Mouse (Mus musculus): ENCODE results near the gene Slc25a11. TPM values are rescaled to one million over a fixed set of nuclear protein-coding genes. Genes with fewer than 3 reads are reported as not detected.
A peak's percentile ranks its signal among the peaks of the same experiment; 100 is the strongest.

Slc25a11 gene
- 138 TPM in 2 replicates for polyA plus RNA-seq (2016; fragmentation: Nextera tagmentation; extraction: Ambion mirVana)

DNA sequence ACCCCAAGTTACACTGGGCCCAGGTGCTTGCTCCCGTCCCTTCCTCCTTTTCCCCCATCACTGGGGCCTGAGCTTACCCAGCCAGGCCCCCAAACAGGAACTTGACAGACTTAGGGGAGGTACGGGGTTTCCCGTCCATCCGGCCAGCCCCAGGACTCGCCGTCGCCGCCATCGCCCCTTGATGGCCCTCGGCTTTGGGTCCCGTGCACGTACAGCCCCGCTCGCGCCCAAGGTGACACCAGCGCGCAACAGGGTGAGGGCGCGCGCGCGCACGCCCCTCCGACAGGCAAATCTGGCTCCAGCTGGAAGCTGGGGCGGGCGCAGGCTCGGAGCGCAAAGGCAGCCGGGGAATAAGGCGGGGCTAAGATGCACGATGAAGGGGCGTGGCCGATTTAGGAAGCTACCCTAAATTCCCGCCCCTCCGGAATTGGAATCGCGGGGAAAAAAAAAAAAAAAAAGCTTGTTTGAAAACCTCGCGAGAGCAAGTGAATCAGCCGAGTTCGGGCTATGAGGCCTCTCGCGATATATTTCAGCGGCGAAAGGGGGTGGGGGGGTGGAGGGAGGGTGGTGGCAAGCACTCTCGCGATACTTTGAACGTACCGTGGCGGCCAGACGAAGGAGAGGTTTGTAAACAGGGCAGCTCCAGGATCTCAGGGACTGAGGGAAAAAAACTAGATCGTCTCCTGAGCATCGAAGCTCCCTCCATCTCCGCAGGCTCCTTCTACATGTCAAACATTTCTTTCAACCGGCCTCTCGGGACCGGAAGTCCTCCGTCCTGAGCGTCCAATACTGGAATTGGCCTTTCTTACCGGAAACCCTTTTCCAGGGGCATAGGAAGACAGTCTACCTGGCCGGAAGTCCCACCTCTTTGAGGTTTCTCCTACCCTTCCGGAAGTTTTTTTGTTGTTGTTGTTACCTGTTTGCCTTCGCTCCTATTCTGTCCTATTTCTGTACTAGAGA lies at the start of gene Slc25a11, which contains the start of gene Rnf167:
TSS of gene Slc25a11 (minus strand) at position 789 of the 960 bp plus-strand sequence.
TSS of gene Rnf167 (plus strand) at position 545 of the 960 bp plus-strand sequence.
- no peaks in the 10 kb centered on the region for H3K27me3 ChIP-seq (ENCODE audit: poor library complexity, severe bottlenecking)
- H3K4me1 ChIP-seq = peaks cover 56% of the 10 kb centered on the region
- WGBS = under 1% methylated on average over 63 of the region's 63 CpGs
- H3K27ac ChIP-seq = peak within 1 kb of the TSS; percentile 95
- H3K4me3 ChIP-seq = peak within 1 kb of the TSS; percentile 84
- H3K36me3 ChIP-seq (replicated peaks) = peaks cover 72% of the 10 kb centered on the region
- DNase-seq (ENCODE audit: extremely low spot score, low spot score) = peak; percentile 97
- H3K9me3 ChIP-seq = no peaks in the 10 kb centered on the region

DNA sequence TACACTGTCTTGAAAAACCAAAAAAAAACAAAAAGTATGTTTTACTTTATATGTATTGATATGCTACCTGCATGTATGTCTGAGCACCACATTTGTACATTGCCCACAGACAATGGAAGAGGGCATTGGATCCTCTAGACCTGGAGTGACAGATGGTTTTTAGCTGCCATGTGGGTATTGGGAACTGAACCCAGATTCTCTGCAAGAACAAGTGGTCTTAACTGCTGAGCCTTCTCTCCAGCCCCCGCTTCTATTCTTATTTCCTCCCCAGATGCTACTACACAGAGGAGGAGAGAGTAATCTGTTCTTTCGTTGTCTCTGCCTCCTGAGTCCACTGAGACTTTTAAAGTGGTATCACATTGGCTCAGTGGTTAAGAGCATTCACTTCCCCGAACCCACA lies 46.2 kb upstream of the Slc25a11 start:
- WGBS = 72% methylated on average over 3 of the region's 3 CpGs
- Histone ChIP-seq H3K36me3 (replicated peaks) (no peaks in the 10 kb centered on the region), H3K27me3 (ENCODE audit: poor library complexity, severe bottlenecking) (no peaks in the 10 kb centered on the region; the same call in 1 of the 2 replicates), H3K4me3 (no peak overlapping the region), H3K4me1 (peaks cover 13% of the 10 kb centered on the region), H3K9me3 (no peaks in the 10 kb centered on the region), H3K27ac (no peak overlapping the region)
- DNase-seq (ENCODE audit: extremely low spot score, low spot score) = no peak

DNA sequence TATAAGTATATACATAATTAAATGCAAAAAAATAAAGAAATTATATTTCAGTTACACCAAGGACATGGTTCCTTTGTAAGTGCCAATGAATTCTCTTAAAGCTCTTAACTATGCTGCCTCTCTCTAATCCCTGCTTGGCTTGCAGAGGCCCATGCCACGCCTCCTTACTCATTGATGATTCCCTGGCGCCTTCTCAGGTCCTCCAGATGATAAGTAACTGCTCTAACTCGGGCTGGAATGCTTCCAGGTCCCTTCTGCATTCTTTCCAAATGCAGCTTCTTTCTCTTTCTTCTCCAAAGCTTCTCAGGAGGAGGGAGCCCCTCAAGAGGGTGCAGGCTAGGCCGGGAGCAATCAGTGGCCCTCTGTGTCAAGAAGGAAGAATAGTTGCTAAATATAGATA lies 42.3 kb upstream of the Slc25a11 start:
- no peak overlapping the region for H3K4me3 ChIP-seq
- 48% methylated on average over 4 of the region's 4 CpGs for WGBS

DNA sequence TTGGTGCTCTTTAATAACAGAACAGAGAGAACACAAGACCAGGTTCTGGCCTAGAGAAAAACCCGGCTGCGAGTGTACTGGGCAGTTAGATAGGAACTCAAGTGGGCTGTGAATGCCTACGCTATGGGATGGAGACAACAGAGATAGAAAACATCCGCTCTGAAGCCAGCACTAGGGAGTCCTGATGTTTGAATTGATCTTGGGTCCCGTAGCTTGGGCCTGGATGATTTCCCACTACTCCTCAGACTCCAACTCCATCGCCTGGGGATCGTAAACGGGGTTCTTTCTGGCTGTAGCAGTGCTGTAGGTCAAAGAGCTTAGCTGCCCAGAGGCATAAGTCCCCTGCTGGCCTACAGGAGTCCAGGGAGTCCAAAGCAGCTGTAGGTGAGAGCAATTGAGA lies 41.1 kb upstream of the Slc25a11 start:
- Histone ChIP-seq H3K27ac (peak overlapping the region; percentile 92), H3K4me3 (peak overlapping the region; percentile 92), H3K27me3 (ENCODE audit: poor library complexity, severe bottlenecking) (no peaks in the 10 kb centered on the region; the same call in 1 of the 2 replicates), H3K4me1 (peaks cover 38% of the 10 kb centered on the region), H3K36me3 (replicated peaks) (peaks cover 23% of the 10 kb centered on the region), H3K9me3 (no peaks in the 10 kb centered on the region)
- WGBS = 15% methylated on average over 8 of the region's 8 CpGs
- no peak for DNase-seq (ENCODE audit: extremely low spot score, low spot score)

More for the DNA sequence above, 42.3 kb upstream of the Slc25a11 start:
- no peaks in the 10 kb centered on the region; the same call in 1 of the 2 replicates for H3K27me3 ChIP-seq (ENCODE audit: poor library complexity, severe bottlenecking)
- H3K27ac ChIP-seq = no peak overlapping the region
- peaks cover 11% of the 10 kb centered on the region for H3K36me3 ChIP-seq (replicated peaks)
- H3K4me1 ChIP-seq = peaks cover 37% of the 10 kb centered on the region
- H3K9me3 ChIP-seq = no peaks in the 10 kb centered on the region
- no peak for DNase-seq (ENCODE audit: extremely low spot score, low spot score)

DNA sequence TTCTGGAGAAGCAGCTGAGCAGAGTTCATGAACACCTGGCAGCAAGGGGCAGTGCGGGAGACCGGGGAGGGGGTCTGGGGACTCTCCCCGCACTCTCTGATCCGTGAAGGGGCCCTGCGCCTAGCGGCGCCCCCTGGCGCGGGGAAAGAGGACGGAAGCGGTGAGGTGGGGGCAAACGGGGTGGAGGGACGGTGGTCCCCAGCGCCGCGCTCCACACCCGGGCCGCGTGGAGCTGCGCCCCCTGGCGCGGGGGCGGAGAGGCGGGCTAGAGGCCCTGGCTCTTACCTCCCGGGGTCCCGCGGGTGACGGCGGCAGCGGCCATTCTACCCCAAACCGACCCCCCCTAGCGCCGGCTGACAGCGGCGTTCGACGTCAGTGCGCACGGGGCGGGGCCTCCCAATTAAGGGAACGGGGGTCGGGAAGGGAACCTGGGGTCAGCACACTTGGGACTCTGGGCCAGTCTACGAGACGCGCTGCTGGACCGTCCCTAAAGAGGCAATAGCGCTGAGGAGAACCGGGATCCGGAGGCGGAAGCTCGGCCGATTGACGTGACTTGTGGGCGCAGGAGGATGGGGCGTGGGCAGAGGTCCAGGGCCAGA lies 40.4 kb upstream of the Slc25a11 start, which contains the start of gene Camta2:
TSS of gene Camta2 (minus strand) at position 505 of the 599 bp plus-strand sequence.
- Histone ChIP-seq H3K9me3 (no peaks in the 10 kb centered on the region), H3K27me3 (ENCODE audit: poor library complexity, severe bottlenecking) (no peaks in the 10 kb centered on the region; the same call in 1 of the 2 replicates), H3K27ac (peak within 1 kb of the TSS; percentile 92), H3K4me1 (peaks cover 44% of the 10 kb centered on the region), H3K4me3 (peak within 1 kb of the TSS; percentile 92), H3K36me3 (replicated peaks) (peaks cover 30% of the 10 kb centered on the region)
- under 1% methylated on average over 55 of the region's 55 CpGs for WGBS
- DNase-seq (ENCODE audit: extremely low spot score, low spot score) = peak; percentile 84

DNA sequence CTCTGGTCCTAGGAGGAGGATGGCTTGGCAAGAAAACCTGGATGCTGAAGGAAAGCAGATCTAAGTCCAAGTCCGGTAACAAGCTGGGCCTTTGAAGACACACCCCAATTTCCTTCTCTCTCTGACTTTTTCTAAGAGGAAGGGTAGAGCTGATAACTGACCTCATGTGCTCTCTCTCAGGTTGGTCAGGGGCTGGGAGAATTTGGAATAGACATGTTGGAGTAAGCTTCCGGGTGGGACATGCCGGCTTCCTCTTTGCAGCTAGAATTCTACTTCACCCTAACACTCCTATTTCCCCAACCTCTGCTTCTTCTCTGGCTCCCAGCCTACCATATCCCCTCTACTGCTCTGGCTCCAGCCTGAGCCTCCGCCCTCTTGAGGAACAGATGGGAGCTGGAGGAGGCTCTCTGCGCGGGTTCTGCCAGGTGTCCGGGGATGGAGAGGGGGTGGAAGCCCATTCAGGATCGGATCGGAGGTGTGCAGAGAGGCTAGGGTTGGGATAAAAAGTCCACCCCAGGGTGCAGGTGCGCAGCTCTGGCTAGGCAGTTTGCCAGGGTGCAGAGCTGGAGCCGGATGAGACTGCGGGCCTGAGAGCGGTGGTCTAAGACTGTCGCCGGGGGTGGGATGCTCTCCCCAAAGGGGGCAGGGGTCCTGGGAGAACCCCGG lies 39.8 kb upstream of the Slc25a11 start:
- peak; percentile 49 for DNase-seq (ENCODE audit: extremely low spot score, low spot score)
- H3K4me3 ChIP-seq = peak overlapping the region; percentile 92

GRCm38 (mm10) chr11:70683640-70684039 lies 36.4 kb upstream of the Slc25a11 start:
- DNase-seq (ENCODE audit: extremely low spot score, low spot score) = no peak
- 93% methylated on average over 5 of the region's 5 CpGs for WGBS
- Histone ChIP-seq H3K9me3 (no peaks in the 10 kb centered on the region), H3K36me3 (replicated peaks) (peaks cover 59% of the 10 kb centered on the region), H3K27me3 (ENCODE audit: poor library complexity, severe bottlenecking) (0 out of 2 replicates have a peak, but pooled peaks cover 3% of the 10 kb centered on the region), H3K4me3 (no peak overlapping the region), H3K4me1 (peaks cover 53% of the 10 kb centered on the region), H3K27ac (no peak overlapping the region)

More for the DNA sequence above, 39.8 kb upstream of the Slc25a11 start:
- WGBS = 3% methylated on average over 16 of the region's 16 CpGs
- no peaks in the 10 kb centered on the region for H3K9me3 ChIP-seq
- no peaks in the 10 kb centered on the region; the same call in 1 of the 2 replicates for H3K27me3 ChIP-seq (ENCODE audit: poor library complexity, severe bottlenecking)
- H3K4me1 ChIP-seq = peaks cover 51% of the 10 kb centered on the region
- H3K36me3 ChIP-seq (replicated peaks) = peaks cover 33% of the 10 kb centered on the region
- peak overlapping the region; percentile 92 for H3K27ac ChIP-seq

- peak; percentile 67 for DNase-seq (ENCODE audit: extremely low spot score, low spot score)
- Histone ChIP-seq H3K27me3 (ENCODE audit: poor library complexity, severe bottlenecking) (0 out of 2 replicates have a peak, but pooled peaks cover 3% of the 10 kb centered on the region), H3K36me3 (replicated peaks) (peaks cover 64% of the 10 kb centered on the region), H3K9me3 (no peaks in the 10 kb centered on the region), H3K27ac (peak overlapping the region; percentile 84), H3K4me1 (peaks cover 40% of the 10 kb centered on the region), H3K4me3 (peak overlapping the region; percentile 29)
- WGBS = 13% methylated on average over 8 of the region's 11 CpGs
Observed at GRCm38 (mm10) chr11:70681897-70682581, 34.8 kb upstream of the Slc25a11 start.

DNA sequence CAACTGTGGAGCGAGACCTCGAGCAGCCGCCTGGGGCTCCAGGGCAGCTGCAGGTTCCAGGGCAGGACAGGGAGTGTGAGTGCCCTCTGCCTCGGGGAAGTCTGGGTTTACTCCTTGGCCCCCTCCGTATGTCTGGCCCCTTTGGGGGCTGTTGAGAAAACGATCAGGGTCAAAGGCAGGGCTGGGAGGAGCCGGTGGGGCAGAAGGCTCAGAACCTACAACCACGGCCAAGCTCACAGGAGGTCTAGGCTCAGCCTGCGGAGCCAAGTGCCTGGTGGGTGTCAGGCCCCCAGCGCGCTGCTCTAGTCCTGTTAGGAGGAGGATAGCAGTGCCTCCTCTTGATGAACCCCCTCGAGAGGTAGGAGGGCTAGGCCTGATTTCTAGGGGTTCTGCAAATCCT lies 33.9 kb upstream of the Slc25a11 start:
- Histone ChIP-seq H3K4me3 (0 out of 2 replicates have a peak overlapping the region, but pooled peaks have one; percentile 1), H3K36me3 (replicated peaks) (peaks cover 68% of the 10 kb centered on the region), H3K27ac (peak overlapping the region; percentile 84), H3K4me1 (peaks cover 31% of the 10 kb centered on the region), H3K9me3 (no peaks in the 10 kb centered on the region), H3K27me3 (ENCODE audit: poor library complexity, severe bottlenecking) (0 out of 2 replicates have a peak, but pooled peaks cover 3% of the 10 kb centered on the region)
- 60% methylated on average over 12 of the region's 12 CpGs for WGBS
- no peak for DNase-seq (ENCODE audit: extremely low spot score, low spot score)

GRCm38 (mm10) chr11:70679894-70680293 lies 32.6 kb upstream of the Slc25a11 start:
- 88% methylated on average over 8 of the region's 8 CpGs for WGBS
- Histone ChIP-seq H3K36me3 (replicated peaks) (peaks cover 72% of the 10 kb centered on the region), H3K4me3 (no peak overlapping the region)

DNA sequence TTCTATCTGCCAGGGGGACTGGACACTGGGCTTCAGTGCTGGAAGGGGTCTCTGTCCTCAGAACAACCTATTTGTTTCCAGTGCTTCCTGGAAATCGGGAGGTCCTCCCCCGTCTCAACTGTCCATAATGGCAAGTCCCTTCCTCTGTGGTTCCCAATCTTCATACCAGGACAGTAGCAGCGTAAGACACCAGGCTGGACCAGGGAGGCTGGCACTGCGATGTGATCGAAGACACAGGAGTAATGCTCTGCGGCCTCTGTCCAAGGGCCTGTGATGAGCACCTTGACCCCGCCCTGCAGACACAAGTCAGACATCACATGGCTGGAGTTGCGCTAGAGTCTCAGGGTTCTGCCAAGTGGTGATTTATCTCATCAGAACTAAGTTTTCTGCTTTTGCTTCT lies 32.1 kb upstream of the Slc25a11 start:
- H3K36me3 ChIP-seq (replicated peaks) = peaks cover 71% of the 10 kb centered on the region
- H3K4me1 ChIP-seq = peaks cover 30% of the 10 kb centered on the region
- H3K4me3 ChIP-seq = no peak overlapping the region
- no peak for DNase-seq (ENCODE audit: extremely low spot score, low spot score)
- no peaks in the 10 kb centered on the region for H3K9me3 ChIP-seq
- 0 out of 2 replicates have a peak, but pooled peaks cover 3% of the 10 kb centered on the region for H3K27me3 ChIP-seq (ENCODE audit: poor library complexity, severe bottlenecking)
- WGBS = 93% methylated on average over 8 of the region's 8 CpGs
- no peak overlapping the region for H3K27ac ChIP-seq

More at GRCm38 (mm10) chr11:70679894-70680293, 32.6 kb upstream of the Slc25a11 start:
- Histone ChIP-seq H3K4me1 (peaks cover 30% of the 10 kb centered on the region), H3K27ac (no peak overlapping the region), H3K27me3 (ENCODE audit: poor library complexity, severe bottlenecking) (0 out of 2 replicates have a peak, but pooled peaks cover 3% of the 10 kb centered on the region), H3K9me3 (no peaks in the 10 kb centered on the region)
- DNase-seq (ENCODE audit: extremely low spot score, low spot score) = no peak
